Mouse (Mus musculus): ENCODE results near the gene Fat3. TPM values are rescaled to one million over a fixed set of nuclear protein-coding genes. Genes with fewer than 3 reads are reported as not detected.

The Fat3 gene
- polyA plus RNA-seq, 1 experiment: 0.51 TPM

DNA sequence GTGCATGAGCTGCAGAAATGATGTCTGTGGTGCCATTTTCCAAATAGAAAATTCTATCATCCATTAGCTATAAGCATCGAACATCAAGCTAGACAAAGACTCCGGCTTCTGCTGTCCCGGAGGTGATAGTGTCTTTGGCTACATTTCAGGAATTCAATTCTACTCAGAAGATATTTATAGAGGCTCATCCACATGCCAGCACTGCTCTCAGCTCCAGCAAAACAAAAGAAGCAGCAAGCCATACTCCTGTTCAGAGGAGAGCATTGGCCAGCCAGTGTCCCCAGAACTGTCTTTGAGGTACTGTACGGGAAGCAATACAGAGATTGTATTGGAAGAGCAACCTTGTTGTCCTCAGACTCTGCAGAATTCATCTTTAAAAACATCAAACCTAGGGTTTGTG lies 59.2 kb downstream of the Fat3 start:
- Histone ChIP-seq H3K27ac (ENCODE audit: control insufficient read depth, insufficient read depth, low read length) (no peak overlapping the region), H3K27me3 (ENCODE audit: control insufficient read depth, insufficient read depth, low read length) (no peaks in the 10 kb centered on the region), H3K36me3 (ENCODE audit: control insufficient read depth, insufficient read depth, low read length) (no peaks in the 10 kb centered on the region), H3K4me1 (replicated peaks; ENCODE audit: control insufficient read depth, insufficient read depth, low read length) (no peaks in the 10 kb centered on the region), H3K4me3 (ENCODE audit: control insufficient read depth, insufficient read depth, low read length) (no peak overlapping the region)
- TF ChIP-seq POLR2A (IDR thresholded peaks at IDR 0.05; ENCODE audit: control insufficient read depth, extremely low read depth, insufficient read depth, low read length, poor library complexity) (no peak), CTCF (IDR thresholded peaks at IDR 0.05; ENCODE audit: borderline replicate concordance, control insufficient read depth, extremely low read depth, insufficient read depth, low read length, poor library complexity) (no peak)
- DNase-seq: no peak
- 94% methylated on average over 4 of the region's 4 CpGs for WGBS

DNA sequence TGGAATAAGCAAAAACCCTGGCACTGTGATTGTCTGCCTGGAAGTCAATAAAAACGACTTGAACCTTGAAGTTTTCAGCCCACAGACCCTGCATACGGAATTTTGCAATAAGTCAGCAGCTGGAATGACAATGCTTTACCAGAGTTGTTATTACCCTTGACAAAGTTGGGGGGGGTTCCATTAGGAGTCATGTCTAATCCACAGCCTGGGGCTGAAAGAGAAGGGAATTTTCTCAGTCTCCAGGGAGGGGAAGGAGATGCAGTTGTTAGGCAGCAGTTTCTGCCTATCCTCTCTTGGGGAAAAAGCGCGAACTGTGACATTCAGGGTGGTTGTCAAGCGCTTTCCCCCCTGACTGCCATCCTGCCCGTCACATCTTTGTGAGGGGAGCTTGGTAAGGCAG lies 60.4 kb downstream of the Fat3 start:
- H3K36me3 ChIP-seq (ENCODE audit: control insufficient read depth, insufficient read depth, low read length): no peaks in the 10 kb centered on the region
- H3K4me1 ChIP-seq (replicated peaks; ENCODE audit: control insufficient read depth, insufficient read depth, low read length): no peaks in the 10 kb centered on the region
- DNase-seq: no peak
- no peak for TF ChIP-seq CTCF (IDR thresholded peaks at IDR 0.05; ENCODE audit: borderline replicate concordance, control insufficient read depth, extremely low read depth, insufficient read depth, low read length, poor library complexity)
- TF ChIP-seq POLR2A (IDR thresholded peaks at IDR 0.05; ENCODE audit: control insufficient read depth, extremely low read depth, insufficient read depth, low read length, poor library complexity): no peak
- H3K27me3 ChIP-seq (ENCODE audit: control insufficient read depth, insufficient read depth, low read length): no peaks in the 10 kb centered on the region
- H3K4me3 ChIP-seq (ENCODE audit: control insufficient read depth, insufficient read depth, low read length): no peak overlapping the region
- WGBS: 81% methylated on average over 6 of the region's 6 CpGs
- H3K27ac ChIP-seq (ENCODE audit: control insufficient read depth, insufficient read depth, low read length): no peak overlapping the region

DNA sequence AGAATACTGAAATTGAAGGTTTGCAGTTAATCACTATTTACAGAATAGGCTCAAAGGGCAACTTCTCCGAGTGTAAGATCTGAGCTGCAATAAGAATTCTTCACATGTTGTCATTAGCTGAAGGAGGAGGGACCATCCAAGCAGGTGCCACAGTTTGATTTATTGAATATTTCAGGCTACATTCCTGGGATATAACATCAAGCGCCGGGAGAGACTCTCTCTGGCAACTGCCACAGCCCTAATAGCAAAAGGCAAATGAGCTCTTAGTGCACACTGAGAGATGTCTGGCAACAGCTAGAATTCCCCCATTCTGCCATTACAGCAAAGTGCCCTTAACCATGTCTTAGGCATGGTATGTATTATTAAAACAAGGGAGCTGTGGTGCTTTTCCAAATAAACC lies 61.1 kb downstream of the Fat3 start:
- no peak for DNase-seq
- WGBS: 89% methylated on average over 3 of the region's 3 CpGs
- TF ChIP-seq CTCF (IDR thresholded peaks at IDR 0.05; ENCODE audit: borderline replicate concordance, control insufficient read depth, extremely low read depth, insufficient read depth, low read length, poor library complexity): no peak
- no peak for TF ChIP-seq POLR2A (IDR thresholded peaks at IDR 0.05; ENCODE audit: control insufficient read depth, extremely low read depth, insufficient read depth, low read length, poor library complexity)
- H3K4me3 ChIP-seq (ENCODE audit: control insufficient read depth, insufficient read depth, low read length): no peak overlapping the region
- no peaks in the 10 kb centered on the region for H3K27me3 ChIP-seq (ENCODE audit: control insufficient read depth, insufficient read depth, low read length)
- H3K36me3 ChIP-seq (ENCODE audit: control insufficient read depth, insufficient read depth, low read length): no peaks in the 10 kb centered on the region
- H3K4me1 ChIP-seq (replicated peaks; ENCODE audit: control insufficient read depth, insufficient read depth, low read length): no peaks in the 10 kb centered on the region
- H3K27ac ChIP-seq (ENCODE audit: control insufficient read depth, insufficient read depth, low read length): no peak overlapping the region

DNA sequence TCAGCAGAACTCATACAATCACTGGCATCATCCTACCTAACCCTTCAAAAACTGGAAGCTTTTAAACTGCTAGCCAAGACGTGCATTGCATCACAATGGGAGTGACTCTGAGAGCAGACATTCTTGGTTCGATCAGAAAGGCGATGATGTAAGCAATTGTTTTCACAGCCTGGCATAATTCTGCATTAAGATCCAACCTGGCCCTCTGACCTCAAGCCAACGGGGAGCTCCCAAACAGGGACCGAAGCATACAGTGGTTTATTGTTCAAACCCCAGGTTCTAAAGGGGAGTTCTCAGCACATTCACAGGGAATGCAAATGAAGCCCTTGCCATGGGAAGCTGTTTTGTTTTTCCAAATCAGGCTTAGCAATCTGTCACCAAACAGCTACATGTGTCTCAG lies 63.3 kb downstream of the Fat3 start:
- no peaks in the 10 kb centered on the region for H3K27me3 ChIP-seq (ENCODE audit: control insufficient read depth, insufficient read depth, low read length)
- H3K27ac ChIP-seq (ENCODE audit: control insufficient read depth, insufficient read depth, low read length): no peak overlapping the region
- no peak for DNase-seq
- H3K4me1 ChIP-seq (replicated peaks; ENCODE audit: control insufficient read depth, insufficient read depth, low read length): no peaks in the 10 kb centered on the region
- WGBS: 60% methylated on average over 5 of the region's 5 CpGs
- H3K4me3 ChIP-seq (ENCODE audit: control insufficient read depth, insufficient read depth, low read length): no peak overlapping the region
- no peaks in the 10 kb centered on the region for H3K36me3 ChIP-seq (ENCODE audit: control insufficient read depth, insufficient read depth, low read length)
- no peak for TF ChIP-seq CTCF (IDR thresholded peaks at IDR 0.05; ENCODE audit: borderline replicate concordance, control insufficient read depth, extremely low read depth, insufficient read depth, low read length, poor library complexity)
- TF ChIP-seq POLR2A (IDR thresholded peaks at IDR 0.05; ENCODE audit: control insufficient read depth, extremely low read depth, insufficient read depth, low read length, poor library complexity): no peak

DNA sequence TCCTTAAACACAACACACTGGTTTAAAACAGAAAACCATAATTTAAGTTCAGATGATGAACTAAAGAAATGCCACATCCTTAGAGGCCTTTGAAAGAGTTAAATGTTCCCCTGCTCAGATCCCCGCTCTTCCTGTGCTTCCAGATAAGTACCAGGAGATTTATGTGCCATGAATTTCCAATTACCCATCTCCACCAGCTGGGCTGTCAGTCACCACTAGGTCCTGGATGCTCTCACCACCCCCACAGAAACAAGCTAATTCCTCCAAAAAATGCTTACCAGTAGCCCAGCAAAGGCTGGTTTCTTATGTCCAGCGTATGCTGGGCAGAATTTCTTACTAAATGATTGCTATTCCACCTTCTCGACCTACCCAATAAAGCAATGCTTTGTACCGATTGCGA lies 72.5 kb downstream of the Fat3 start:
- no peaks in the 10 kb centered on the region for H3K4me1 ChIP-seq (replicated peaks; ENCODE audit: control insufficient read depth, insufficient read depth, low read length)
- H3K36me3 ChIP-seq (ENCODE audit: control insufficient read depth, insufficient read depth, low read length): no peaks in the 10 kb centered on the region
- H3K27ac ChIP-seq (ENCODE audit: control insufficient read depth, insufficient read depth, low read length): no peak overlapping the region
- H3K4me3 ChIP-seq (ENCODE audit: control insufficient read depth, insufficient read depth, low read length): no peak overlapping the region
- WGBS: 93% methylated on average over 5 of the region's 5 CpGs
- no peak for DNase-seq
- TF ChIP-seq CTCF (IDR thresholded peaks at IDR 0.05; ENCODE audit: borderline replicate concordance, control insufficient read depth, extremely low read depth, insufficient read depth, low read length, poor library complexity) (no peak), POLR2A (IDR thresholded peaks at IDR 0.05; ENCODE audit: control insufficient read depth, extremely low read depth, insufficient read depth, low read length, poor library complexity) (no peak)
- no peaks in the 10 kb centered on the region for H3K27me3 ChIP-seq (ENCODE audit: control insufficient read depth, insufficient read depth, low read length)

DNA sequence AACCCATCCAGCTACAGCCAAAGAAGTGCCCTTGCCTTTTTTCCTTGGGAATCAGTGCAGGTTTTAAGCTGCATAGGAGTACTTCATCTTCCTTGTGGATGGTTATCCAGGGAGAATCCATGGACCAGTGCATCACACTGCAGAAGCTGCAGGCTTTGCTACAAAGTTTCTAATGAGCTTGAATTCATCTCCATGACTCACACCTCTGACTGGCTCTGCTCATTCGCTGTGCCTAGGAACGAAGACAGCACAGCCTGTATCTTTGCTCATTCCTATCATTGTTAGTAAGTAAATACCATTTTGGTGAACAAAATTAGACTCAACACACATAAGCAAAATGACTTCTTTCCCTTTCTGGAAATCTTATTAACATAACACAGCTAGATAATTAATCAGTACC lies 78.4 kb downstream of the Fat3 start:
- 96% methylated on average over 2 of the region's 2 CpGs for WGBS
- H3K27me3 ChIP-seq (ENCODE audit: control insufficient read depth, insufficient read depth, low read length): no peaks in the 10 kb centered on the region
- TF ChIP-seq POLR2A (IDR thresholded peaks at IDR 0.05; ENCODE audit: control insufficient read depth, extremely low read depth, insufficient read depth, low read length, poor library complexity): no peak
- no peaks in the 10 kb centered on the region for H3K4me1 ChIP-seq (replicated peaks; ENCODE audit: control insufficient read depth, insufficient read depth, low read length)
- no peak for DNase-seq
- no peak overlapping the region for H3K4me3 ChIP-seq (ENCODE audit: control insufficient read depth, insufficient read depth, low read length)
- H3K36me3 ChIP-seq (ENCODE audit: control insufficient read depth, insufficient read depth, low read length): no peaks in the 10 kb centered on the region
- H3K27ac ChIP-seq (ENCODE audit: control insufficient read depth, insufficient read depth, low read length): no peak overlapping the region

DNA sequence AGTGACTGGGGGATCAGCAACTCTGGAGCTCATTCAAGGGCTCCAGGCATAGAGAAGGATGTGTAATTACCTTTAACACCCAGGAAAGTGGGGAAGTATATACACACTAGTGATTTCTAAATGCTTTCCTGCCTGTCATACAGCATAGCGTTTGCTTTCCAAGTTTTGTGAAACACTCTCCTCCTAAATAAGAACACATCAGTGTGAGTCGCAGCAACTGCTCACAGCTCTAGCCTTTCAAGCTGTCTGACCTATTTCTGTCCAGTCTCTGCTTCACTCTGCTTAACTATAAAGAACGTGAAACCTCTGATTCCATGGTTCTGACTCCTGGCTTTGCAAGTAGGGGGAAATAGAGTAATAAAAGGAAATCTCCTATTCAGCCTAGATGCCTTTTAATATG lies 98.3 kb downstream of the Fat3 start:
- DNase-seq: no peak
- H3K4me3 ChIP-seq (ENCODE audit: control insufficient read depth, insufficient read depth, low read length): no peak overlapping the region
- no peak overlapping the region for H3K27ac ChIP-seq (ENCODE audit: control insufficient read depth, insufficient read depth, low read length)
- TF ChIP-seq POLR2A (IDR thresholded peaks at IDR 0.05; ENCODE audit: control insufficient read depth, extremely low read depth, insufficient read depth, low read length, poor library complexity) (no peak), CTCF (IDR thresholded peaks at IDR 0.05; ENCODE audit: borderline replicate concordance, control insufficient read depth, extremely low read depth, insufficient read depth, low read length, poor library complexity) (no peak)
- H3K36me3 ChIP-seq (ENCODE audit: control insufficient read depth, insufficient read depth, low read length): no peaks in the 10 kb centered on the region
- WGBS: 96% methylated on average over 3 of the region's 3 CpGs
- no peaks in the 10 kb centered on the region for H3K4me1 ChIP-seq (replicated peaks; ENCODE audit: control insufficient read depth, insufficient read depth, low read length)
- no peaks in the 10 kb centered on the region for H3K27me3 ChIP-seq (ENCODE audit: control insufficient read depth, insufficient read depth, low read length)

Data from thymus, adult 2 months (tissue).